Mouse (Mus musculus): ENCODE measurements around the gene Cnp. TPM values are rescaled to one million over a fixed set of nuclear protein-coding genes. Genes with fewer than 3 reads are reported as not detected.

Gene Cnp
- polyA plus RNA-seq, 2 experiments, result 15.9 to 21.3 TPM

GRCm38 (mm10) chr11:100535996-100536395 lies 38.7 kb upstream of the Cnp start:
- no peak overlapping the region for H3K9ac ChIP-seq (ENCODE audit: low read depth, low read length, severe bottlenecking)
- no peak overlapping the region for H3K4me3 ChIP-seq (replicated peaks; ENCODE audit: low read length)
- no peak for TF ChIP-seq POLR2A (IDR thresholded peaks at IDR 0.05; ENCODE audit: borderline replicate concordance, extremely low read depth, insufficient read depth, insufficient read length)
- no peaks in the 10 kb centered on the region for H3K4me1 ChIP-seq (ENCODE audit: control insufficient read depth, insufficient read depth, low read length)
- DNase-seq (ENCODE audit: low spot score), result no peak
- H3K27ac ChIP-seq (replicated peaks; ENCODE audit: low read depth, low read length), result no peak overlapping the region
- WGBS, result 71% methylated on average over 1 of the region's 1 CpGs
- ATAC-seq (ENCODE audit: low FRiP score, low read depth), result no peak
- no peaks in the 10 kb centered on the region for H3K9me3 ChIP-seq (ENCODE audit: control insufficient read depth, low read length)
- H3K36me3 ChIP-seq (ENCODE audit: control insufficient read depth, insufficient read depth, low read length), result no peaks in the 10 kb centered on the region
- H3K4me2 ChIP-seq (replicated peaks; ENCODE audit: low read depth, low read length, severe bottlenecking), result no peak overlapping the region
- H3K27me3 ChIP-seq (ENCODE audit: control insufficient read depth, insufficient read depth, low read length), result no peaks in the 10 kb centered on the region

- ATAC-seq (ENCODE audit: low FRiP score, low read depth), result no peak
- H3K4me1 ChIP-seq (ENCODE audit: control insufficient read depth, insufficient read depth, low read length), result no peaks in the 10 kb centered on the region
- H3K9ac ChIP-seq (ENCODE audit: low read depth, low read length, severe bottlenecking), result no peak overlapping the region
- H3K4me3 ChIP-seq (replicated peaks; ENCODE audit: low read length), result no peak overlapping the region
- H3K4me2 ChIP-seq (replicated peaks; ENCODE audit: low read depth, low read length, severe bottlenecking), result no peak overlapping the region
- TF ChIP-seq POLR2A (IDR thresholded peaks at IDR 0.05; ENCODE audit: borderline replicate concordance, extremely low read depth, insufficient read depth, insufficient read length), result no peak
- H3K27me3 ChIP-seq (ENCODE audit: control insufficient read depth, insufficient read depth, low read length), result no peaks in the 10 kb centered on the region
- no peaks in the 10 kb centered on the region for H3K36me3 ChIP-seq (ENCODE audit: control insufficient read depth, insufficient read depth, low read length)
- H3K9me3 ChIP-seq (ENCODE audit: control insufficient read depth, low read length), result no peaks in the 10 kb centered on the region
- DNase-seq (ENCODE audit: low spot score), result no peak
- no peak overlapping the region for H3K27ac ChIP-seq (replicated peaks; ENCODE audit: low read depth, low read length)
Measured at GRCm38 (mm10) chr11:100536466-100536865, 38.2 kb upstream of the Cnp start.

GRCm38 (mm10) chr11:100540966-100541365 lies 33.7 kb upstream of the Cnp start:
- H3K27me3 ChIP-seq (ENCODE audit: control insufficient read depth, insufficient read depth, low read length), result no peaks in the 10 kb centered on the region
- H3K27ac ChIP-seq (replicated peaks; ENCODE audit: low read depth, low read length), result no peak overlapping the region
- H3K4me3 ChIP-seq (replicated peaks; ENCODE audit: low read length), result no peak overlapping the region
- ATAC-seq (ENCODE audit: low FRiP score, low read depth), result no peak
- TF ChIP-seq POLR2A (IDR thresholded peaks at IDR 0.05; ENCODE audit: borderline replicate concordance, extremely low read depth, insufficient read depth, insufficient read length), result no peak
- 57% methylated on average over 6 of the region's 6 CpGs for WGBS
- no peaks in the 10 kb centered on the region for H3K36me3 ChIP-seq (ENCODE audit: control insufficient read depth, insufficient read depth, low read length)
- H3K4me1 ChIP-seq (ENCODE audit: control insufficient read depth, insufficient read depth, low read length), result peaks cover 10% of the 10 kb centered on the region; the same call in 1 of the 2 replicates
- H3K9me3 ChIP-seq (ENCODE audit: control insufficient read depth, low read length), result no peaks in the 10 kb centered on the region
- DNase-seq (ENCODE audit: low spot score), result no peak
- no peak overlapping the region for H3K4me2 ChIP-seq (replicated peaks; ENCODE audit: low read depth, low read length, severe bottlenecking)
- no peak overlapping the region for H3K9ac ChIP-seq (ENCODE audit: low read depth, low read length, severe bottlenecking)

GRCm38 (mm10) chr11:100541577-100541976 lies 33.1 kb upstream of the Cnp start:
- DNase-seq (ENCODE audit: low spot score) (no peak), ATAC-seq (ENCODE audit: low FRiP score, low read depth) (no peak)
- Histone ChIP-seq H3K36me3 (ENCODE audit: control insufficient read depth, insufficient read depth, low read length) (no peaks in the 10 kb centered on the region), H3K9me3 (ENCODE audit: control insufficient read depth, low read length) (no peaks in the 10 kb centered on the region), H3K4me3 (replicated peaks; ENCODE audit: low read length) (no peak overlapping the region), H3K27me3 (ENCODE audit: control insufficient read depth, insufficient read depth, low read length) (no peaks in the 10 kb centered on the region), H3K4me1 (ENCODE audit: control insufficient read depth, insufficient read depth, low read length) (peaks cover 12% of the 10 kb centered on the region; the same call in 1 of the 2 replicates), H3K27ac (replicated peaks; ENCODE audit: low read depth, low read length) (no peak overlapping the region), H3K4me2 (replicated peaks; ENCODE audit: low read depth, low read length, severe bottlenecking) (no peak overlapping the region), H3K9ac (ENCODE audit: low read depth, low read length, severe bottlenecking) (no peak overlapping the region)
- TF ChIP-seq POLR2A (IDR thresholded peaks at IDR 0.05; ENCODE audit: borderline replicate concordance, extremely low read depth, insufficient read depth, insufficient read length), result no peak
- 76% methylated on average over 2 of the region's 2 CpGs for WGBS

GRCm38 (mm10) chr11:100544832-100545745 lies 29.6 kb upstream of the Cnp start, which contains the start of gene Ttc25:
Ttc25 (plus strand) TSS chr11:100545607.
- TF ChIP-seq POLR2A (IDR thresholded peaks at IDR 0.05; ENCODE audit: borderline replicate concordance, extremely low read depth, insufficient read depth, insufficient read length), result peak; percentile 92; the same call in 1 of the 2 replicates
- H3K27ac ChIP-seq (replicated peaks; ENCODE audit: low read depth, low read length), result peak within 1 kb of the TSS; percentile 40; the same call in 1 of the 2 replicates
- H3K4me1 ChIP-seq (ENCODE audit: control insufficient read depth, insufficient read depth, low read length), result peaks cover 12% of the 10 kb centered on the region; the same call in 1 of the 2 replicates
- H3K9me3 ChIP-seq (ENCODE audit: control insufficient read depth, low read length), result no peaks in the 10 kb centered on the region
- no peaks in the 10 kb centered on the region for H3K27me3 ChIP-seq (ENCODE audit: control insufficient read depth, insufficient read depth, low read length)
- no peaks in the 10 kb centered on the region for H3K36me3 ChIP-seq (ENCODE audit: control insufficient read depth, insufficient read depth, low read length)
- WGBS, result 5% methylated on average over 28 of the region's 28 CpGs
- H3K9ac ChIP-seq (ENCODE audit: low read depth, low read length, severe bottlenecking), result peak within 1 kb of the TSS; percentile 57
- ATAC-seq (ENCODE audit: low FRiP score, low read depth) (peak; percentile 96), DNase-seq (ENCODE audit: low spot score) (peak; percentile 92)
- peak within 1 kb of the TSS; percentile 65 for H3K4me2 ChIP-seq (replicated peaks; ENCODE audit: low read depth, low read length, severe bottlenecking)
- H3K4me3 ChIP-seq (replicated peaks; ENCODE audit: low read length), result peak within 1 kb of the TSS; percentile 42
